Mouse (Mus musculus) myocyte (in vitro differentiated cells): ENCODE measurements around the gene Pald1. TPM values are rescaled to one million over a fixed set of nuclear protein-coding genes. Genes with fewer than 3 reads are reported as not detected.
A peak's percentile ranks its signal among the peaks of the same experiment; 100 is the strongest.

Source experiments
- H3K27me3 ChIP-seq: one replicate; pipeline ENCODE4 v1.6.1; 2011; ENCODE audit not compliant: control insufficient read depth, insufficient read depth, insufficient read length
- H3K36me3 ChIP-seq: one replicate; pipeline ENCODE4 v1.6.1; 2011; ENCODE audit not compliant: control insufficient read depth, insufficient read depth
- H3K4me2 ChIP-seq: one replicate; pipeline ENCODE4 v1.6.1; 2011; ENCODE audit warnings: low read depth, control low read depth
- H3K4me3 ChIP-seq: one replicate; pipeline ENCODE4 v1.5.1; 2011; ENCODE audit warnings: mild to moderate bottlenecking, control low read depth, moderate library complexity
- H3K79me2 ChIP-seq: one replicate; pipeline ENCODE4 v1.6.1; 2011; ENCODE audit not compliant: control insufficient read depth, insufficient read depth
- H3ac ChIP-seq: one replicate; pipeline ENCODE4 v1.6.1; 2011; ENCODE audit not compliant: control insufficient read depth, insufficient read length
- CEBPB ChIP-seq: IDR thresholded peaks from 2 replicates; pipeline ENCODE4 v1.6.1; 2011; ENCODE audit warnings: mild to moderate bottlenecking, moderate library complexity; ENCODE audit not compliant: poor library complexity, insufficient read depth, severe bottlenecking
- E2F4 ChIP-seq: IDR thresholded peaks from one replicate; pipeline ENCODE4 v1.6.1; 2011; ENCODE audit warnings: mild to moderate bottlenecking, control low read depth, moderate library complexity; ENCODE audit not compliant: insufficient read depth
- MAX ChIP-seq: IDR thresholded peaks from one replicate; pipeline ENCODE4 v1.6.1; 2011; ENCODE audit warnings: low read depth, mild to moderate bottlenecking, control low read depth
- MYOD1 ChIP-seq, 3 experiments: IDR thresholded peaks; one replicate each; pipeline ENCODE4 v1.6.1; 2011; ENCODE audit warnings: control low read depth in 2 of 3, low read depth in 2 of 3, mild to moderate bottlenecking in 2 of 3, moderate library complexity in 1 of 3; ENCODE audit not compliant: insufficient read length in 2 of 3, control insufficient read depth in 1 of 3
- MYOG ChIP-seq, 3 experiments: IDR thresholded peaks; one replicate each; pipeline ENCODE4 v1.6.1; 2011; ENCODE audit warnings: control low read depth in 2 of 3, low read depth in 2 of 3, mild to moderate bottlenecking in 2 of 3; ENCODE audit not compliant: insufficient read length in 2 of 3, control insufficient read depth in 1 of 3, insufficient read depth in 1 of 3
- POLR2A ChIP-seq: IDR thresholded peaks from one replicate; pipeline ENCODE4 v1.6.1; 2011; ENCODE audit warnings: low read depth, mild to moderate bottlenecking, control low read depth, moderate library complexity; ENCODE audit not compliant: insufficient read length
- POLR2AphosphoS2 ChIP-seq: IDR thresholded peaks from one replicate; pipeline ENCODE4 v1.6.1; 2011; ENCODE audit warnings: low read depth, control low read depth; ENCODE audit not compliant: insufficient read length
- REST ChIP-seq: IDR thresholded peaks from one replicate; pipeline ENCODE4 v1.6.1; 2011; ENCODE audit warnings: mild to moderate bottlenecking, control low read depth, moderate library complexity; ENCODE audit not compliant: insufficient read depth, insufficient read length
- SRF ChIP-seq: IDR thresholded peaks from one replicate; pipeline ENCODE4 v1.6.1; 2011; ENCODE audit warnings: low read depth; ENCODE audit not compliant: control insufficient read depth, insufficient read length
- TCF12 ChIP-seq: IDR thresholded peaks from one replicate; pipeline ENCODE4 v1.6.1; 2011; ENCODE audit warnings: mild to moderate bottlenecking, control low read depth; ENCODE audit not compliant: poor library complexity, insufficient read depth, severe bottlenecking
- TCF3 ChIP-seq: IDR thresholded peaks from one replicate; pipeline ENCODE4 v1.6.1; 2011; ENCODE audit warnings: low read depth, control low read depth; ENCODE audit not compliant: insufficient read length
- USF1 ChIP-seq: IDR thresholded peaks from one replicate; pipeline ENCODE4 v1.6.1; 2011; ENCODE audit warnings: low read depth, mild to moderate bottlenecking, control low read depth, moderate library complexity
- polyA plus RNA-seq: library from polyadenylated mRNA; unstranded; fragments of >200 nt; fragmentation: generic; extraction: Trizol; gene quantifications from one replicate; pipeline ENCODE4 v1.2.1, GENCODE M21; 2012; ENCODE audit warnings: missing spikeins

The Pald1 gene
- polyA plus RNA-seq, 1 experiment: 14.0 TPM

DNA sequence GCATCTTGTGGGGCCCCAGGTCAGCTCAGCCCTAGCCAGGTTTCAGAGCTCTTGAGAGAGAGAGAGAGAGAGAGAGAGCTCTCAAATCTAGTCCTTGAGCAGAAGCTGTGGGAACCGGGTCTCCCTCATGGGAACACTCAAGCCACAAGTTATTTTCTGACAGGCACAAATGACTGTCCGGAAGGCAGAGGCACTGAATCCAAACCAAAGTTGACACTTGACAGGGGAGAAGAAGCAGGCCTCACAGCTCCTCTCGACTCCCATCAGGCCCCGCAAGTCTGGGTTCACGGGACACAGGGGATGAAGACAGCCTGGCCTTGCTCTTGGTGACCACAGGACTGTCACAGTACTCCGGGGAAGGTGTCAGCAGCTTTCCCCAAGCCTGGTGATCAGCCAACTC, 3.0 kb upstream of the Pald1 start:
- TF ChIP-seq E2F4 (no peak), MYOG (IDR thresholded peaks at IDR 0.05; ENCODE audit: control insufficient read depth in 1 of 3, insufficient read depth in 1 of 3, insufficient read length in 2 of 3, low read depth in 2 of 3) (no peak), USF1 (no peak), MAX (no peak), POLR2AphosphoS2 (no peak), POLR2A (no peak), SRF (no peak), TCF3 (no peak), MYOD1 (IDR thresholded peaks at IDR 0.05; ENCODE audit: control insufficient read depth in 1 of 3, insufficient read length in 2 of 3, low read depth in 2 of 3) (no peak), TCF12 (no peak), REST (no peak), CEBPB (no peak)
- Histone ChIP-seq H3K4me3 (no peak overlapping the region), H3ac (no peak overlapping the region), H3K79me2 (no peaks in the 10 kb centered on the region), H3K4me2 (no peak overlapping the region), H3K36me3 (no peaks in the 10 kb centered on the region), H3K27me3 (no peaks in the 10 kb centered on the region)

DNA sequence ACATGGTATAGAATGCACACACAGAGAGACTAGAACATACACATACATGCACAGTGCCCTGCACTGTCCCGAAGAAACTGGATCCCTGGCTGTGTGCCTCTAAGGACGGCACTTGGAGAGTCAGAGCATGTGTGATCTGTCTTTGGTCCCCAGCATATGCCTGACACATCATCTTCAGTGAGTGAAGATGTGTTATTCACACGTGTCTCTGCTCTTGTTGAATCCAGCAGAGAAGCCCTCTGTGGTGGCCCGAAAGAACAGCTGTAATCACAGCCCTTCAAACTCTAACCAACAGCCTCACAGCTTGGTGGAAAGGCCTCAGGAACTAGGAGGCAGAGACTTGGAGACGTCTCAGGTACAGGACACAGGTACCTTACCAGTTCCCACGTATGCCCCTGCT, 1.8 kb upstream of the Pald1 start:
- Histone ChIP-seq H3K79me2 (no peaks in the 10 kb centered on the region), H3K36me3 (no peaks in the 10 kb centered on the region), H3K27me3 (no peaks in the 10 kb centered on the region), H3ac (no peak overlapping the region), H3K4me3 (no peak overlapping the region), H3K4me2 (no peak overlapping the region)
- no peak for TF ChIP-seq E2F4
- no peak for TF ChIP-seq TCF12
- TF ChIP-seq SRF: no peak
- no peak for TF ChIP-seq MYOD1 (IDR thresholded peaks at IDR 0.05; ENCODE audit: control insufficient read depth in 1 of 3, insufficient read length in 2 of 3, low read depth in 2 of 3)
- no peak for TF ChIP-seq POLR2AphosphoS2
- TF ChIP-seq POLR2A: no peak
- TF ChIP-seq REST: no peak
- no peak for TF ChIP-seq MYOG (IDR thresholded peaks at IDR 0.05; ENCODE audit: control insufficient read depth in 1 of 3, insufficient read depth in 1 of 3, insufficient read length in 2 of 3, low read depth in 2 of 3)
- no peak for TF ChIP-seq USF1
- no peak for TF ChIP-seq TCF3
- no peak for TF ChIP-seq CEBPB
- no peak for TF ChIP-seq MAX

DNA sequence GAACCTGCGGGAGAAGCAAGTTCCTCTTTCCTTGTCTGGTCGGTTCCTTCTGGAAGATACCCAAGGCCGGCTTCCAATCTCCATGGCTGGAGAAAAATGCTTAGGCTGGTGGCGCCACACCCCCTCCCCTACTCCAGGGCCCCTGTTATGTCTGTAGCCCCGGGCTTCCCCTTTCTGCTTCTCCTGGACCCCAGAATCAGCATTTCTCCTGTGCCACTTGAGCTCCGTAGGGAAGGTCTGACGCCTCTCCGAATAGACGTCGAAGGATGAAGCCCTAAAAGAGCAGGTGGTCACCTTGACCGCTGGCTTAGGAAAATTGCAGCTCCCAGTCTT, 351 bp upstream of the Pald1 start:
- Histone ChIP-seq H3ac (peak overlapping the region; percentile 34), H3K79me2 (no peaks in the 10 kb centered on the region), H3K4me2 (peak overlapping the region; percentile 98), H3K27me3 (no peaks in the 10 kb centered on the region), H3K4me3 (peak overlapping the region; percentile 62), H3K36me3 (no peaks in the 10 kb centered on the region)
- no peak for TF ChIP-seq TCF3
- TF ChIP-seq POLR2A: no peak
- no peak for TF ChIP-seq MAX

DNA sequence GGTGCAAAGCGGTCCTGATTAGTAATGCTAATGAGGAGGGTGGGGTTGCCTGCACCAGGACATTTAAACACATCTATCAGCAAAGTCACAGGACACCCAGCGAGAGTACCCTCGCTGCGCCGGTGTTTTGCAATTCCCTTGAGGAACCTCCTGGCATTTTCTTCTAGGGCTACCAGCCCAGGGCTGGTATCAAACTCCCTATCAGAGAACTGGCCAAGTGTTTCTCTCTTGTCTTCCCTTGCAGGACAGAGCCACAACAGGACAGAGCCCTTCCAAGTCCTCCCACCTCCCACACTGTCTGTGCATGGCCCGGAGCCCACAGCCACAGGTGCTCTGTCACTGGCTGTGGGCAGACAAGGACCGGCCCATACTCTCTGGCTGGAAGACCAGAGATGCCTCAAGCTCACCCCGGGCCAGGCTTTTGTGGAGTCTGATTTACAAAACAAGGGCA, 1.0 kb downstream of the Pald1 start:
- Histone ChIP-seq H3K27me3 (no peaks in the 10 kb centered on the region), H3K79me2 (no peaks in the 10 kb centered on the region), H3K4me2 (peak overlapping the region; percentile 99), H3K4me3 (peak overlapping the region; percentile 62), H3ac (peak overlapping the region; percentile 34), H3K36me3 (no peaks in the 10 kb centered on the region)
- TF ChIP-seq MYOG (IDR thresholded peaks at IDR 0.05; ENCODE audit: control insufficient read depth in 1 of 3, insufficient read depth in 1 of 3, insufficient read length in 2 of 3, low read depth in 2 of 3) (peak in 2 of 3 experiments; percentile 29 to 72), MYOD1 (IDR thresholded peaks at IDR 0.05; ENCODE audit: control insufficient read depth in 1 of 3, insufficient read length in 2 of 3, low read depth in 2 of 3) (peak in 2 of 3 experiments; percentile 62 to 75), REST (no peak), CEBPB (0 out of 2 replicates have a peak, but pooled peaks have one; percentile 14)

DNA sequence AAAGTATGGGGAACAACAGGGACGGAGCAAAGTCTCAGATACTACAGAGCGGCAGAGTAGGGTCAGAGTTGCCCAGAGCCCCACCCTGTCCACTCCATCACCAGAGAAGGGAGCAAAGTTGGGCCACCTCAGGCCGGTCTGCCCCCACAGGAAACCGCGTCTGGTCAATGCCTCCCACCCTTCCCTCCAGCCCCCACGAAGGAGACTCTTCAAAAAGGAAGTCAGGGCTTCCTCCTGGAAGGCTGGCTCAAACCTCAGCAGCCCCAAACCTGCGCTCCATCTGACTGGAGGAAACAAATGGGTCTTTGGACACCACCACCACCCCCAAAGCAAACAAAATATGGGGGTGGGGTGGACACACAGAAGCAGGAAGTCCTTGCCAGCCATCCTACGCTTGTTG, 1.5 kb downstream of the Pald1 start:
- peak overlapping the region; percentile 62 for H3K4me3 ChIP-seq

More for the DNA sequence above, 1.5 kb downstream of the Pald1 start:
- peak overlapping the region; percentile 99 for H3K4me2 ChIP-seq
- TF ChIP-seq CEBPB (no peak), MYOD1 (IDR thresholded peaks at IDR 0.05; ENCODE audit: control insufficient read depth in 1 of 3, insufficient read length in 2 of 3, low read depth in 2 of 3) (no peak), TCF12 (no peak), REST (no peak), MAX (no peak), POLR2AphosphoS2 (no peak), USF1 (no peak), MYOG (IDR thresholded peaks at IDR 0.05; ENCODE audit: control insufficient read depth in 1 of 3, insufficient read depth in 1 of 3, insufficient read length in 2 of 3, low read depth in 2 of 3) (no peak), SRF (no peak), TCF3 (no peak), E2F4 (no peak), POLR2A (no peak)
- no peaks in the 10 kb centered on the region for H3K27me3 ChIP-seq
- peaks cover 2% of the 10 kb centered on the region for H3K79me2 ChIP-seq
- no peak overlapping the region for H3ac ChIP-seq
- H3K36me3 ChIP-seq: no peaks in the 10 kb centered on the region
